Mouse (Mus musculus): ENCODE data around the gene Gm20388.

GRCm38 (mm10) chr8:121665329-121665728 lies 1754.7 kb downstream of the Gm20388 start:
- TF ChIP-seq POLR2A (IDR thresholded peaks at IDR 0.05; ENCODE audit: extremely low read depth, insufficient read depth, low read length) (no peak), CTCF (IDR thresholded peaks at IDR 0.05; ENCODE audit: extremely low read depth, insufficient read depth, low read length) (no peak)

All from cortical plate, adult 2 months (tissue).